Mouse (Mus musculus) midbrain, embryonic 13.5 days (tissue): ENCODE measurements around the gene Radil. TPM values are rescaled to one million over a fixed set of nuclear protein-coding genes. Genes with fewer than 3 reads are reported as not detected.

Experiments used
- ATAC-seq: fragments of 200-750 bp; cut with Nextera tagmentation; 2 replicates; pipeline ENCODE4 v1.8.0; 2017; ENCODE audit warnings: mild to moderate bottlenecking, moderate TSS enrichment, moderate library complexity
- H3K27ac ChIP-seq: fragments of 300-500 bp; sonication (generic); 2 replicates; pipeline ENCODE4 v1.5.1; 2015; ENCODE audit warnings: inconsistent platforms, mild to moderate bottlenecking, moderate library complexity
- H3K27me3 ChIP-seq: fragments of 300-500 bp; sonication (generic); 2 replicates; pipeline ENCODE4 v1.6.1; 2015; ENCODE audit warnings: mild to moderate bottlenecking, inconsistent platforms
- H3K36me3 ChIP-seq: fragments of 300-500 bp; sonication (generic); 2 replicates; pipeline ENCODE4 v1.6.1; 2015; ENCODE audit warnings: mild to moderate bottlenecking, inconsistent platforms
- H3K4me1 ChIP-seq: fragments of 300-500 bp; sonication (generic); replicated peaks from 2 replicates; pipeline ENCODE4 v1.6.1; 2015; ENCODE audit warnings: inconsistent platforms
- H3K4me2 ChIP-seq: fragments of 300-500 bp; sonication (generic); replicated peaks from 2 replicates; pipeline ENCODE4 v1.6.1; 2015; ENCODE audit warnings: moderate library complexity, mild to moderate bottlenecking, inconsistent platforms
- H3K4me3 ChIP-seq: fragments of 300-500 bp; sonication (generic); replicated peaks from 2 replicates; pipeline ENCODE4 v1.5.1; 2015; ENCODE audit warnings: mild to moderate bottlenecking, inconsistent platforms
- H3K9ac ChIP-seq: fragments of 300-500 bp; sonication (generic); replicated peaks from 2 replicates; pipeline ENCODE4 v1.6.1; 2015; ENCODE audit warnings: mild to moderate bottlenecking, inconsistent platforms
- H3K9me3 ChIP-seq: fragments of 300-500 bp; sonication (generic); 2 replicates; pipeline ENCODE4 v1.6.1; 2016; ENCODE audit warnings: mild to moderate bottlenecking, inconsistent platforms
- WGBS: fragments of 180-500 bp; shearing (Covaris S2); methylation state at CpG from one replicate; pipeline ENCODE4 v1.1.7; 2015; 5-methylcytosine and 5-hydroxymethylcytosine counted together
- polyA plus RNA-seq: library from polyadenylated mRNA; unstranded; fragments of >200 nt; fragmentation: Nextera tagmentation; extraction: Ambion mirVana; gene quantifications from 2 replicates; pipeline ENCODE4 v1.2.1, GENCODE M21; 2015

Radil gene
- polyA plus RNA-seq, 1 experiment from 2014 or later, result 12.5 TPM

DNA sequence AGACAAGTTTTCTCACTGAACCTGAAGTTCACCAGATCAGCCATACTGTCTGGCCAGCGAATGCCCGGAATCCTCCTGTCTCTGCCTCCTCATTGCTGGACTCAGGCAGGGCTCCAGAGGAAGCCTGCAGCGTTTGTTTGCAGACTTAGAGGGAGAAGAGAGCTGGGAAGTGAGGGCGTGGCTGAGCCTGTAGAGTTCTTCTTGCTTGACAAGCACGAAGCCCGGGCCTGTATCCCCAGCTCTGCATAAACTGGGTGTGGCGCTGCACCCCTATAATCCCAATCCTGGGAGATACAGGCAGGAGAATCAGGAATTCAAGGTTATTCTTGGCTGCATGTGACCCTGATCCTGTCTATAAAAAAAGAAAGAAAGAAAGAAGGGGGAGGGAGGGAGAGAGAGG lies 9.4 kb upstream of the Radil start:
- H3K36me3 ChIP-seq, result no peaks in the 10 kb centered on the region
- no peak for ATAC-seq
- WGBS, result 56% methylated on average over 7 of the region's 7 CpGs
- no peak overlapping the region for H3K4me2 ChIP-seq
- H3K4me1 ChIP-seq, result no peaks in the 10 kb centered on the region
- no peaks in the 10 kb centered on the region for H3K27me3 ChIP-seq
- H3K4me3 ChIP-seq, result no peak overlapping the region
- H3K27ac ChIP-seq, result no peak overlapping the region
- no peak overlapping the region for H3K9ac ChIP-seq
- H3K9me3 ChIP-seq, result no peaks in the 10 kb centered on the region

DNA sequence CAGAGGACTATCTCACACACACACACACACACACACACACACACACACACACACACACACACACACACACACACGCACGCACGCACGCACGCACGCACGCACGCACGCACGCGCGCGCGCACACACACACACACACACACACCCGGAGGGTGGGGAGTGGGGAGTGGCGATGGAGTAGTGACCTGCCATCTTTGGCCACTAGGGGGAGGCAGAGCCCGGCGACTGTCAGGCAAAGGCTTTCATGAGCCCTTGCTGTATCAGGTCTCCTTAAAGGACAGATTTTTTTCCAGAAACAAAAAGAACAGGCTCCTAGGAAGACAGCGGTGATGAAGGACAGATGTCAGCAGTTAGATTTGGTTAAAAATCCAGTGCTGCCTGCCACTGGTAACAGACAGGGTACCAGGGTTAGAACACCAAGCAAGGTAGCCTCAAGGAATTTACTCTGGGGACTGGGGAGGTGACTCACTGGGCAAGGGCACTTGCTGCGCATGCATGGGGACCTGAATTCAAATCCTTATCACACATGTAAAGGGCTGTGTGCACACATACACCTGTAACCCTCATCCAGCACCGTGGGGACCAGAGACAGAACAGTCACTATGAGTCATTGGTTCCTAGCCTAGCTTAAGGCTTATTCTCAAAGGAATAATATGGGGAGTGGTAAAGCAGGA lies 6.6 kb upstream of the Radil start:
- H3K9ac ChIP-seq, result no peak overlapping the region
- H3K4me1 ChIP-seq, result no peaks in the 10 kb centered on the region
- no peak overlapping the region for H3K4me2 ChIP-seq
- peak; percentile 73 for ATAC-seq
- no peaks in the 10 kb centered on the region for H3K27me3 ChIP-seq
- H3K27ac ChIP-seq, result no peak overlapping the region
- no peaks in the 10 kb centered on the region for H3K9me3 ChIP-seq
- H3K36me3 ChIP-seq, result no peaks in the 10 kb centered on the region
- WGBS, result 18% methylated on average over 19 of the region's 21 CpGs
- no peak overlapping the region for H3K4me3 ChIP-seq

DNA sequence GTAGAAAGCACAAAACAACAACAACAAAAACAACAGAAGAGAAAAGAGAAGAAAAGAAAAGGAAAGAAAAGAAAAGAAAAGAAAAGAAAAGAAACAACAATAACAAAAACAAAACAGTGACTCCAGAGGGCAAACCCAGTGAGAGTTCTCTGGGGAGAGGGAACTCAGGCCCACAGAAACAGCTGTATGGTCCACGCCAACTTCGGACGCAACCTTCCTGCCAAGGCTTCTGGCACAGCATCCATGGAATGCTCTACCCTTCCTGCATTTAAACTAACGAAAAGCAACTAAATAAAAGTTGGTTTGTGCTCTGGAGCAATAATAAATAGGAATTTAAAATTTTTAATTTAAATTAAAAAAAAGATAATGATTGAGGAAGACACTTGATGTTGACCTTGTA lies 5.8 kb upstream of the Radil start:
- Histone ChIP-seq H3K36me3 (no peaks in the 10 kb centered on the region), H3K4me2 (no peak overlapping the region), H3K4me3 (no peak overlapping the region), H3K9me3 (no peaks in the 10 kb centered on the region), H3K4me1 (no peaks in the 10 kb centered on the region), H3K27me3 (no peaks in the 10 kb centered on the region), H3K27ac (no peak overlapping the region), H3K9ac (no peak overlapping the region)
- ATAC-seq, result no peak
- WGBS, result 94% methylated on average over 4 of the region's 4 CpGs

DNA sequence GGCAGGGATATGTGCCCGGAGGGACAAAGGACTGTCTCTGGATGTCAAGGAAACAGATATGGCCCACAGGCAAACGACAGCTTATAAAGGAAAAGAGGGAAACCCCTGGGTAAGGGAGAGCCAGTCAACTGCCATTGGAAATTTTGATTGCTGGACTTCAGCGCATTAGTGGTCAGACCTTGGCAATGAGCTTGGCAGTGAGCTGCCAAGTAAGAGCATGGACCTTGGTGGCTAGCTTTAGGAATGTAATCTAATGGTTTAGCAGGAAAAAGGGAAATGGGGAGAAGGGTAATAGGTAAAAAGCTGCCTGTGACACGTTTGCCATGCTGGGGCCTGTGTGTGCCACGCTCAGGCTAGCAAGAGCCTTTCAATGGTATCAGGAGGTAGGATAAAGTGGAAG lies 5.0 kb upstream of the Radil start:
- ATAC-seq, result no peak
- 84% methylated on average over 5 of the region's 5 CpGs for WGBS

DNA sequence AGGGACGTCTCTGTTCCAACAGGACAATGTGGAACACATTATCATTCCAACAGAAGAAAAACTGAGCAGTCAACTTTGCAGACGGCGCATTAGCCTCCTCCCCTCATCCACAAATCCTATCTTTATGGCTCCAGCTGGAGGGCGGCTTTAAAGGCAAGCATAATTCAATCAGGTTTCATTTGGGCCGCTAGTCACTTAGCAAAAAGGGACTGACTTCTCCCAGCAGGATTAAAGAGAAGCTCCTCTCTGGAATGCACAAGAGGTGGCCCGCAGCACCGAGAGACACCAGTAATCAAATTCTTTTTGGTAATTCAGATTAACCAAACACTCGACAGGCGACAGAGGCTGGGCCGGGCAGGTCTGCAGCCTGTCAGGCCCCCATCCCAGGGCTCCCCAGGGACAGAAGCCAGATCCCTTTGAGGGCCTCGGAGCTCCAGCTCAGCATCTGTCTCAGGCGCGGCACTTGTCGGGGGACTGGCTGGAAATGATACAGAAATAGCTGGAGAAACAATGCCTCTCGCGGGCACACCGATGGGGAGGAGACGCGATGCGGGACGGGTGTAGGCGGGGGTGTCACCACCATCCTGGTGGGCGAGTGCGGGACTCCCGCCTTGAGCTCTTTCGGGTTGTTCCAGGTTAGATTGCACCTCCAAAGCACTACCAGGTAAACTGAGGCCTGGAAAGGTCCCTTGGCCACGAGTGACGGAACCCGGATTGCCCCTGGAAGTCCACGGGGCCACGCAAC lies 765 bp downstream of the Radil start:
- peak overlapping the region; percentile 72 for H3K27ac ChIP-seq

More for the DNA sequence above, 5.0 kb upstream of the Radil start:
- Histone ChIP-seq H3K9ac (no peak overlapping the region), H3K4me3 (no peak overlapping the region), H3K27me3 (no peaks in the 10 kb centered on the region), H3K4me1 (no peaks in the 10 kb centered on the region), H3K4me2 (no peak overlapping the region), H3K9me3 (no peaks in the 10 kb centered on the region), H3K27ac (no peak overlapping the region), H3K36me3 (no peaks in the 10 kb centered on the region)

DNA sequence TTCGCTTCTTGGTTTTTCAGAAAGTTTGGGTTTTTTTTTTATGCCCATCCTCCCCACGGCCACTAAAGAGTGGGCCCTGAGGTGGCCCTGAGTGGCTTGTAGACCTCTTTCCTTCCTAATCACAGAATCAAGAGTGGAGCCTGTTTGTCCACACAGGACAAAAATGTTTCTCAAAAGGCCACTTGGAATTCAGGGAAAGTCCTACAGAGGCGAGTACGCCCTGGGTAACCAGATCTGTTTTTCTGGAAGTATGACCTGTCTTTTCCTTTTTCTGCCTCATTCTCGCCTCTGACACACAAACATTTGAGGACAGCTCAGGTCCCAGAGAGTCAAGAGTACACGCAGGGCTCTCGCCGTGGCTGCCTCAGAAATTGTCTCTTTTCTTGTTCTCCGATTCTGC lies 1.5 kb downstream of the Radil start:
- no peak for ATAC-seq
- H3K9me3 ChIP-seq, result no peaks in the 10 kb centered on the region
- H3K4me2 ChIP-seq, result peak overlapping the region; percentile 90
- peaks cover 24% of the 10 kb centered on the region for H3K4me1 ChIP-seq
- WGBS, result 29% methylated on average over 9 of the region's 9 CpGs
- H3K9ac ChIP-seq, result no peak overlapping the region
- H3K27me3 ChIP-seq, result peaks cover 10% of the 10 kb centered on the region; the same call in 1 of the 2 replicates
- no peak overlapping the region for H3K27ac ChIP-seq
- H3K36me3 ChIP-seq, result no peaks in the 10 kb centered on the region
- H3K4me3 ChIP-seq, result peak overlapping the region; percentile 52; the same call in 1 of the 2 replicates

More for the DNA sequence above, 765 bp downstream of the Radil start:
- WGBS, result under 1% methylated on average over 31 of the region's 31 CpGs
- ATAC-seq, result peak; percentile 77
- Histone ChIP-seq H3K9ac (peak overlapping the region; percentile 74), H3K4me1 (peaks cover 24% of the 10 kb centered on the region), H3K9me3 (no peaks in the 10 kb centered on the region), H3K36me3 (no peaks in the 10 kb centered on the region), H3K4me2 (peak overlapping the region; percentile 90), H3K4me3 (peak overlapping the region; percentile 52), H3K27me3 (peaks cover 10% of the 10 kb centered on the region; the same call in 1 of the 2 replicates)

DNA sequence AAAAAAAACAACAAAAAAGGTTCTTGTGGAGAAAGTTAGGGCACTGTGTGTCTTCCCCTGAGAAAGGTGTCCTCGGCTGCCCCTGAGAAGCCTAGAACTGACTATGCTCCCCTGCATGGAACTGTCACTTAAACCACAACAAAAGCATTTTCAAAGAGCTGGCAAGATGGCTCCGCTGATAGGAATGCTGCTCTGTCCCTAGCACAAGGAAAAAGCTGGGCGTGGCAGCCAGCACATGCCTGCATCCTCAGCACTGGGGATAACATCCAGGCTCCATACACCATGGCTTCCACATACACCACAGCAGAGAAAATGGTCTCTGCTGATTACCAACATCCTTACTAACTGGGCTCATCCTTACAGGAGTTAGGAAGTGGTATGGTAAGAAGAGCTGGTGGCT lies 3.8 kb downstream of the Radil start:
- Histone ChIP-seq H3K9ac (no peak overlapping the region), H3K9me3 (no peaks in the 10 kb centered on the region), H3K27ac (no peak overlapping the region), H3K4me2 (no peak overlapping the region), H3K36me3 (peaks cover 5% of the 10 kb centered on the region; the same call in 1 of the 2 replicates), H3K27me3 (peaks cover 10% of the 10 kb centered on the region; the same call in 1 of the 2 replicates), H3K4me3 (no peak overlapping the region), H3K4me1 (peaks cover 24% of the 10 kb centered on the region)
- no peak for ATAC-seq
- 78% methylated on average over 3 of the region's 3 CpGs for WGBS

DNA sequence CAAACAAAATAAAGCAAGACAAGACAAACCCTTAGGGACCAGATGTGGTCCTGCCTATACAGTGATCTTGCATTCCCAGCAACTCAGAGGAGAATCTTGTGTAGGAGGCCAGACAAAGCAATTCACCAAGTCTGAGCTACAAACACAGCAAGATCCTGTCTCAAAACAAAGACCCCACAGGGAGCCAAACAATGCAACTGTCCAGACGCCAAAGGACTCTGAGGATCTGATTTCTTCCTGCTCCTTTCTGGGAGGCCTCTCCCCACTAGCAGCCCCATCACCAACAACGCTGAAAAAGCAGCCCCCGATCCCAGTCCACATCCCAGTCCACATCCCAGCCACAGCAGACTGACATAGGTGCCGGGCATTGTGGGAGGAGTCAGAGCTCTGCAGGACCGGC lies 4.6 kb downstream of the Radil start:
- Histone ChIP-seq H3K9ac (no peak overlapping the region), H3K27ac (no peak overlapping the region), H3K9me3 (no peaks in the 10 kb centered on the region), H3K4me2 (no peak overlapping the region), H3K36me3 (peaks cover 5% of the 10 kb centered on the region; the same call in 1 of the 2 replicates), H3K27me3 (peaks cover 10% of the 10 kb centered on the region; the same call in 1 of the 2 replicates), H3K4me3 (no peak overlapping the region), H3K4me1 (peaks cover 24% of the 10 kb centered on the region)
- no peak for ATAC-seq
- 1% methylated on average over 5 of the region's 5 CpGs for WGBS

DNA sequence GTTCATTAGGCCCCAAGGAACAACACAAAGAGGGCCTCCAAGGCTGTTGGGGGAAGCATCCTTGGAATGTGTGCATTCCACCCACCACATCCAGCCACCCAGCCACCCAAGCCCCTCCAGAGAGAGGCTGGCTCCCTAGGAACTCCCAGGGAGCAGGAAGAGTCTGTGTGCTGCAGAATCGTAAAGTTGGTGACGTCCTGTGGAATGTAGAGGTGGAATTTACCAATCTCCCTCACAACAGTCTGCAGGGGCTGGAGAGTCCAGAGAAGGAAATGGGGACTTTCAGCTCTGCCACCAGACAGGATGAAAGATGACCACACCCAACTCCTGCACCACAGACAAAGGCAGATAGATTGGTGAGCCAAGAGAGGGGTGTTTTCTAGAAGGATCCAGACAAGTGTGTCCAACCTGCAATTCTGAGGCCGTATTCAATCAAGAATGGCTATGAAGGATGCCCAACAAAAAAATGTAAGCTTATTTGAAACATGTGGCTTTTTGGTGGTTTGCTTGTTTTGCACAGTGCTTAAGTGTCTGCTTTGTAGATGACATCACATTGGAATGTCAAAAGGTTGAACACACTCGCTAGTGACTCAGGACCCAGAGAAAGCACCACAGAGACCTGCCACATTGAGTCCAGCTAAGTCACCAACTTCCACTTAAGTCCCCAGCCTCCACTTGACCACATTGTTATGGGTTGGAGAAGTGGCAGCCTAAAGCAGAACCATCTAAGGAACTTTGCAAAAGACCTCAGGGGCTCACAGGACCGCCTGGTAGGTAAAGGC lies 5.7 kb downstream of the Radil start:
- H3K4me1 ChIP-seq, result peaks cover 18% of the 10 kb centered on the region
- H3K27me3 ChIP-seq, result peaks cover 10% of the 10 kb centered on the region; the same call in 1 of the 2 replicates
- no peak overlapping the region for H3K27ac ChIP-seq
- 89% methylated on average over 5 of the region's 5 CpGs for WGBS
- H3K9me3 ChIP-seq, result no peaks in the 10 kb centered on the region
- peaks cover 5% of the 10 kb centered on the region; the same call in 1 of the 2 replicates for H3K36me3 ChIP-seq
- H3K4me2 ChIP-seq, result no peak overlapping the region
- no peak for ATAC-seq
- H3K9ac ChIP-seq, result no peak overlapping the region
- H3K4me3 ChIP-seq, result no peak overlapping the region

DNA sequence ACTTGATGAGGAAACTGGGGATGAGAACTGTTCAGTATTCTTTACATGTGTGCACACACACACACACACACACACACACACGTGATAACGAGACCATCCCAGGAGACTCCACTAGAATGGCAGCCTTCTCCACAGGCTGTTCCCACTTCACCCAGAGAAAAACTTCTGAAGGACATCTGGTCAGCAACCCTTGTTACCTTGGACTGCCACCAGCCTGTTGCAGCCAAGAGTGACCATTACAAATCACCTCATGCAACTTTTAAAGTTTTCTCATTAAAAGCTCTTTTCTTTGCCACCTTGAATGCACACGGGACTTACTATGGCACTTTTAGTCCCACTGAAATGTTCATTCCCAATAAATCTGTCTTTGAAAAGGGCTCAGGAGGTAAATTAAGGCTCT lies 13.6 kb downstream of the Radil start:
- Histone ChIP-seq H3K9ac (no peak overlapping the region), H3K27me3 (no peaks in the 10 kb centered on the region)
- no peak for ATAC-seq

DNA sequence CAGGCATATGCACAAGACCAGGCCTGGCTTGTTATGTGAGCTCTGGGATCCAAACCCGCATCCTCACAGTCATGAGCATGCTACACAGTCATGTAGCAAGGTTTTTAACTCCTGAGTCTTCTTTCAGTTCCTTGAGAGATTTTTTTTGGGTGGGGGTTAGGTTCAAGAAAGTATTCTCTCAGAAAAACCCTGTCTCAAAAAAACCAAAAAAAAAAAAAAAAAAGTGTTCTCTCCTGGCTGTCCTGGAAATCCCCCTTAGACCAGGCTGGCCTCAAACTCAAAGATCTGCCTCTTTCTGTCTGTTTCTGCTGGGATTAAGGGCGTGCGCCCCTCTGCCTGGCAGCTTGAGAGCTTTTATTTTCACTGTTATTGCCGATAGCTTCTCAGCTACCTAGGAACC lies 15.5 kb downstream of the Radil start:
- Histone ChIP-seq H3K4me3 (no peak overlapping the region), H3K4me1 (no peaks in the 10 kb centered on the region), H3K27ac (no peak overlapping the region), H3K4me2 (no peak overlapping the region), H3K9ac (no peak overlapping the region), H3K27me3 (peaks cover 4% of the 10 kb centered on the region), H3K36me3 (no peaks in the 10 kb centered on the region), H3K9me3 (no peaks in the 10 kb centered on the region)
- no peak for ATAC-seq
- 80% methylated on average over 4 of the region's 4 CpGs for WGBS

More for the DNA sequence above, 13.6 kb downstream of the Radil start:
- WGBS, result 87% methylated on average over 3 of the region's 3 CpGs
- Histone ChIP-seq H3K4me3 (no peak overlapping the region), H3K4me2 (no peak overlapping the region), H3K9me3 (no peaks in the 10 kb centered on the region), H3K4me1 (no peaks in the 10 kb centered on the region), H3K36me3 (no peaks in the 10 kb centered on the region), H3K27ac (no peak overlapping the region)

DNA sequence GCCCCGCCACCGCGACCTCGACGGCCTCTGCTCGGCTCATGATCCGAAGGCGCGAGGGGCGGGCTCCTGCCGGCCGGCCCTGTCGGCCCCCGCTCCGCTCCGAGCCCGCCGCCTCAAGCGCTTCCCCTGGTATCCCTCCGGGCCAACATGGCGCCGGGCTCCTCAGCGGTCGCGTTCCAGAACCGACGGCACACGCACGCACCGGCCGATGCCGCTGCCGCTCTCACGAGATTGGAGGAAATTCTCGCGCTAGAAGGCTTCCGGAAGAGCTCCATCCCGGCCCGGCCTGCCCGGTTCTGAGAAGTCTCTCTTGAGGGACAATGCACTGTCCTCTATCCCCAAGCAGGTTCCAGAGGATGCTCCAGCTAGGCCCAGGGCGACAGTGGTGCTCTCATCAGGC lies 21.0 kb downstream of the Radil start, which contains the start of gene Papolb:
Gene Papolb, minus strand, starts transcription at position 162 of the 400 bp plus-strand sequence.
- peak within 1 kb of the TSS; percentile 31 for H3K4me2 ChIP-seq
- peak within 1 kb of the TSS; percentile 19 for H3K4me3 ChIP-seq
- WGBS, result 47% methylated on average over 40 of the region's 41 CpGs

More for the DNA sequence above, 21.0 kb downstream of the Radil start, which contains the start of gene Papolb:
- H3K9ac ChIP-seq, result no peak within 1 kb of the TSS
- peaks cover 22% of the 10 kb centered on the region for H3K27me3 ChIP-seq
- no peak for ATAC-seq
- no peak within 1 kb of the TSS for H3K27ac ChIP-seq
- H3K36me3 ChIP-seq, result peaks cover 5% of the 10 kb centered on the region; the same call in 1 of the 2 replicates
- no peaks in the 10 kb centered on the region for H3K4me1 ChIP-seq
- no peaks in the 10 kb centered on the region for H3K9me3 ChIP-seq
